Mouse (Mus musculus): Measurements from ENCODE around the gene Zfp385a. TPM values are rescaled to one million over a fixed set of nuclear protein-coding genes. Genes with fewer than 3 reads are reported as not detected.

The Zfp385a gene
- polyA plus RNA-seq, 1 experiment = 21.2 TPM

GRCm38 (mm10) chr15:103315979-103316776 is 23.7 kb downstream of the Zfp385a start:
- TF ChIP-seq MYOD1 (IDR thresholded peaks at IDR 0.05; ENCODE audit: control insufficient read depth, insufficient read length, low read depth) = no peak
- no peaks in the 10 kb centered on the region for H3K27me3 ChIP-seq (ENCODE audit: control insufficient read depth, insufficient read depth, insufficient read length)
- peaks cover 3% of the 10 kb centered on the region for H3K36me3 ChIP-seq (ENCODE audit: control insufficient read depth, insufficient read depth)
- no peak overlapping the region for H3K4me3 ChIP-seq (ENCODE audit: insufficient read depth, poor library complexity, severe bottlenecking)
- no peaks in the 10 kb centered on the region for H3K79me3 ChIP-seq (ENCODE audit: low read depth)
- H3K79me2 ChIP-seq (ENCODE audit: control insufficient read depth, insufficient read depth) = no peaks in the 10 kb centered on the region
- H3ac ChIP-seq (ENCODE audit: control insufficient read depth, insufficient read length, low read depth) = no peak overlapping the region

GRCm38 (mm10) chr15:103315011-103315502 is 24.8 kb downstream of the Zfp385a start:
- peaks cover 3% of the 10 kb centered on the region for H3K36me3 ChIP-seq (ENCODE audit: control insufficient read depth, insufficient read depth)
- H3K79me2 ChIP-seq (ENCODE audit: control insufficient read depth, insufficient read depth) = no peaks in the 10 kb centered on the region
- H3K4me3 ChIP-seq (ENCODE audit: insufficient read depth, poor library complexity, severe bottlenecking) = no peak overlapping the region
- no peaks in the 10 kb centered on the region for H3K79me3 ChIP-seq (ENCODE audit: low read depth)
- H3ac ChIP-seq (ENCODE audit: control insufficient read depth, insufficient read length, low read depth) = no peak overlapping the region
- TF ChIP-seq FOSL1 (IDR thresholded peaks at IDR 0.05; ENCODE audit: insufficient read depth, low read length, poor library complexity, severe bottlenecking) = no peak
- TF ChIP-seq CEBPB (IDR thresholded peaks at IDR 0.05; ENCODE audit: low read depth) = no peak
- peak; percentile 97 for TF ChIP-seq CTCF (IDR thresholded peaks at IDR 0.05; ENCODE audit: control insufficient read depth, insufficient read depth, insufficient read length)
- TF ChIP-seq MAX (IDR thresholded peaks at IDR 0.05) = no peak
- H3K27me3 ChIP-seq (ENCODE audit: control insufficient read depth, insufficient read depth, insufficient read length) = no peaks in the 10 kb centered on the region

- no peak overlapping the region for H3K4me3 ChIP-seq (ENCODE audit: insufficient read depth, poor library complexity, severe bottlenecking)
- TF ChIP-seq USF1 (IDR thresholded peaks at IDR 0.05; ENCODE audit: low read depth) (no peak), MYOG (IDR thresholded peaks at IDR 0.05; ENCODE audit: control insufficient read depth, extremely low read depth, insufficient read length) (no peak), CEBPB (IDR thresholded peaks at IDR 0.05; ENCODE audit: low read depth) (no peak)
- H3ac ChIP-seq (ENCODE audit: control insufficient read depth, insufficient read length, low read depth) = no peak overlapping the region
Observed at GRCm38 (mm10) chr15:103314181-103314580, 25.7 kb downstream of the Zfp385a start.

GRCm38 (mm10) chr15:103313495-103314095 is 26.3 kb downstream of the Zfp385a start:
- no peaks in the 10 kb centered on the region for H3K79me3 ChIP-seq (ENCODE audit: low read depth)
- TF ChIP-seq CTCF (IDR thresholded peaks at IDR 0.05; ENCODE audit: control insufficient read depth, insufficient read depth, insufficient read length) (no peak), FOSL1 (IDR thresholded peaks at IDR 0.05; ENCODE audit: insufficient read depth, low read length, poor library complexity, severe bottlenecking) (no peak), MYOG (IDR thresholded peaks at IDR 0.05; ENCODE audit: control insufficient read depth, extremely low read depth, insufficient read length) (no peak), USF1 (IDR thresholded peaks at IDR 0.05; ENCODE audit: low read depth) (no peak), MYOD1 (IDR thresholded peaks at IDR 0.05; ENCODE audit: control insufficient read depth, insufficient read length, low read depth) (no peak), CEBPB (IDR thresholded peaks at IDR 0.05; ENCODE audit: low read depth) (no peak), MAX (IDR thresholded peaks at IDR 0.05) (no peak)
- H3K4me3 ChIP-seq (ENCODE audit: insufficient read depth, poor library complexity, severe bottlenecking) = no peak overlapping the region
- no peaks in the 10 kb centered on the region for H3K27me3 ChIP-seq (ENCODE audit: control insufficient read depth, insufficient read depth, insufficient read length)
- no peaks in the 10 kb centered on the region for H3K79me2 ChIP-seq (ENCODE audit: control insufficient read depth, insufficient read depth)
- H3K36me3 ChIP-seq (ENCODE audit: control insufficient read depth, insufficient read depth) = peaks cover 3% of the 10 kb centered on the region
- no peak overlapping the region for H3ac ChIP-seq (ENCODE audit: control insufficient read depth, insufficient read length, low read depth)

More at GRCm38 (mm10) chr15:103314181-103314580, 25.7 kb downstream of the Zfp385a start:
- H3K36me3 ChIP-seq (ENCODE audit: control insufficient read depth, insufficient read depth) = peaks cover 3% of the 10 kb centered on the region
- H3K79me2 ChIP-seq (ENCODE audit: control insufficient read depth, insufficient read depth) = no peaks in the 10 kb centered on the region
- H3K79me3 ChIP-seq (ENCODE audit: low read depth) = no peaks in the 10 kb centered on the region
- H3K27me3 ChIP-seq (ENCODE audit: control insufficient read depth, insufficient read depth, insufficient read length) = no peaks in the 10 kb centered on the region

- TF ChIP-seq MAX (IDR thresholded peaks at IDR 0.05) (no peak), CTCF (IDR thresholded peaks at IDR 0.05; ENCODE audit: control insufficient read depth, insufficient read depth, insufficient read length) (no peak), MYOD1 (IDR thresholded peaks at IDR 0.05; ENCODE audit: control insufficient read depth, insufficient read length, low read depth) (no peak), USF1 (IDR thresholded peaks at IDR 0.05; ENCODE audit: low read depth) (no peak), CEBPB (IDR thresholded peaks at IDR 0.05; ENCODE audit: low read depth) (no peak), MYOG (IDR thresholded peaks at IDR 0.05; ENCODE audit: control insufficient read depth, extremely low read depth, insufficient read length) (no peak), FOSL1 (IDR thresholded peaks at IDR 0.05; ENCODE audit: insufficient read depth, low read length, poor library complexity, severe bottlenecking) (no peak)
- no peak within 1 kb of the TSS for H3ac ChIP-seq (ENCODE audit: control insufficient read depth, insufficient read length, low read depth)
- no peaks in the 10 kb centered on the region for H3K79me2 ChIP-seq (ENCODE audit: control insufficient read depth, insufficient read depth)
- no peak within 1 kb of the TSS for H3K4me3 ChIP-seq (ENCODE audit: insufficient read depth, poor library complexity, severe bottlenecking)
- no peaks in the 10 kb centered on the region for H3K27me3 ChIP-seq (ENCODE audit: control insufficient read depth, insufficient read depth, insufficient read length)
- no peaks in the 10 kb centered on the region for H3K79me3 ChIP-seq (ENCODE audit: low read depth)
- H3K36me3 ChIP-seq (ENCODE audit: control insufficient read depth, insufficient read depth) = no peaks in the 10 kb centered on the region
Observed at GRCm38 (mm10) chr15:103310365-103310910, 29.5 kb downstream of the Zfp385a start, which contains the start of gene Gpr84. Gene Gpr84 (minus strand): TSS chr15:103310612.

Data from C2C12 (cell line).